Mouse (Mus musculus): Measurements from ENCODE around the gene Gm2696. TPM values are rescaled to one million over a fixed set of nuclear protein-coding genes. Genes with fewer than 3 reads are reported as not detected.

Gene Gm2696
- polyA plus RNA-seq (2014; fragmentation: Illumina TruSeq; extraction: RNeasy Lipid Tissue Mini Kit (QIAGEN cat#74804); ENCODE audit: low read depth, low replicate concordance), result not detected

DNA sequence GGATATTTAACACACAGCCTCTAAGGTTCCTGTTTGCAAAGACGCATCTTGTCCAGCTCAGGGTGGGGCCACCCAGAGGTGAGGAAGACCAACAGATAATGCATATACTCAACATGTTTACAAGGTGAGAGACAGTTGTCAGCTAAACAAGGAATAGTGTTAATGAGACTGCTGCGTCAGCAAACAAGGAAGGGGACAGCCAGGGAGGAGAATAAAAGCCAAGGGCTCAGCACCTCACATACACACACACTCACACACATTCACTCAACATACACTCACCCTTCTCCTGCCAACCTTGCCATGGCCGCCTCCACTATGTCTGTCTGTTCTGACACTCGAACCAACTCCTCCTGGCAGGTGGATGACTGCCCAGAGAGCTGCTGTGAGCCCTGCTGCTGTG is at the start of gene Gm2696:
Gene Gm2696, plus strand, starts transcription at position 301 of the 400 bp plus-strand sequence.

DNA sequence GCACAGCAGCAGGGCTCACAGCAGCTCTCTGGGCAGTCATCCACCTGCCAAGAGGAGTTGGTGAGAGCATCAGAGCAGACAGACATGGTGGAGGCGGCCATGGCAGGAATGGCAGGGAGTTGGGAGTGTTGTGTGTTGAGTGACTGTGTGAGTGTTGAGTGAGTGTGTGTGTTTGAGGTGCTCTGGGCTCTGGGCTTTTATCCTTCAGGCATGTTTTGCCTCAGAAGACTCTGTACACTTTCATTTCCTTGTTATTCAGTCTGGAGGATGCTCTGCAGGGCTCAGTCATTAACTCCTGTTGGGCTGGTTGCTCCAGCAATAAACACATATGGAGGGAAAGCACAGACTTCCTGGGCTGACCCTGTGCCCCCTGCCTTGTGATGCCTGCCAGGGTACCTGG is 43.3 kb upstream of the Gm2696 start, which contains the start of gene Gm3238:
Gene Gm3238, minus strand, starts transcription at position 101 of the 400 bp plus-strand sequence.

DNA sequence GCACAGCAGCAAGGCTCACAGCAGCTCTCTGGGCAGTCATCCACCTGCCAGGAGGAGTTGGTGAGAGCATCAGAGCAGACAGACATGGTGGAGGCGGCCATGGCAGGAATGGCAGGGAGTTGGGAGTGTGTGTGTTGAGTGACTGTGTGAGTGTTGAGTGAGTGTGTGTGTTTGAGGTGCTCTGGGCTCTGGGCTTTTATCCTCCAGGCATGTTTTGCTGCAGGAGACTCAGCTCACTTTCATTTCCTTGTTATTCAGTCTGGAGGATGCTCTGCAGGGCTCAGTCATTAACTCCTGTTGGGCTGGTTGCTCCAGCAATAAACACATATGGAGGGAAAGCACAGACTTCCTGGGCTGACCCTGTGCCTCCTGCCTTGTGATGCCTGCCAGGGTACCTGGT is 37.6 kb upstream of the Gm2696 start, which contains the start of gene Gm7138:
Gene Gm7138, minus strand, starts transcription at position 101 of the 400 bp plus-strand sequence.

DNA sequence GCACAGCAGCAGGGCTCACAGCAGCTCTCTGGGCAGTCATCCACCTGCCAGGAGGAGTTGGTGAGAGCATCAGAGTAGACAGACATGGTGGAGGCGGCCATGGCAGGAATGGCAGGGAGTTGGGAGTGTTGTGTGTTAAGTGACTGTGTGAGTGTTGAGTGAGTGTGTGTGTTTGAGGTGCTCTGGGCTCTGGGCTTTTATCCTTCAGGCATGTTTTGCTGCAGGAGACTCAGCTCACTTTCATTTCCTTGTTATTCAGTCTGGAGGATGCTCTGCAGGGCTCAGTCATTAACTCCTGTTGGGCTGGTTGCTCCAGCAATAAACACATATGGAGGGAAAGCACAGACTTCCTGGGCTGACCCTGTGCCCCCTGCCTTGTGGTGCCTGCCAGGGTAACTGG is 32.0 kb upstream of the Gm2696 start, which contains the start of gene Gm3250:
Gene Gm3250, minus strand, starts transcription at position 101 of the 400 bp plus-strand sequence.

GRCm38 (mm10) chr10:77787876-77788275 is 26.6 kb upstream of the Gm2696 start, which contains the start of gene Gm7137:
Gene Gm7137 (minus strand): TSS chr10:77788200.

GRCm38 (mm10) chr10:77794976-77795375 is 19.5 kb upstream of the Gm2696 start, which contains the start of gene Gm9639:
Gene Gm9639 (minus strand): TSS chr10:77795076.

DNA sequence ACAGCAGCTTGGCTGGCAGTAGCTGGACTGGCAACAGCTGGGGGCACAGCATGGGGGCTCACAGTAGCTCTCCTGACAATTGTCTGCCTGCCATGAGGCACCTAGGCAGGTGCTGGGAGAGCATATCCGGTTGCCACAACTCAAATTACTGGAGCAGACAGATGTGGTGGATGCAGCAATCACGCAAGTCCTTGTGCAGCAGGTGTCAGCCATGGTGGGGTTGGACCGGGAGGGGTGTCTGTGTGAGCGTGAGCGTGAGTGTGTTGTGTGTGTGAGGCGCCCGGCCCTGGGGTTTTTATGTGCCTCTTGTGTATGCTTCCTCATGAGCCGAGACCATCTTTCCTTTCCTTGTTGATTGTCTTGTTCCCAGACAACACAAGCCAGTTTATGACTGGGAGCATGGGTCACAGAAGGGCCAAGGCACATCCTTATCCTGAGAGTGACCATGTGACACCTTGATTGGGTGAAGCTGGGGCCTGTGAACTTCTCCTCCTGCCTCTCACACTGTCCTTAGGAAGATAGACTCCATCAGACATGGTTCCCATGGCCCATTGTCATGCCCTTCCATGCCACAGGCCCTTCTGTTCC is 15.5 kb upstream of the Gm2696 start, which contains the start of gene Gm19668:
Gene Gm19668, minus strand, starts transcription at position 213 of the 588 bp plus-strand sequence.

DNA sequence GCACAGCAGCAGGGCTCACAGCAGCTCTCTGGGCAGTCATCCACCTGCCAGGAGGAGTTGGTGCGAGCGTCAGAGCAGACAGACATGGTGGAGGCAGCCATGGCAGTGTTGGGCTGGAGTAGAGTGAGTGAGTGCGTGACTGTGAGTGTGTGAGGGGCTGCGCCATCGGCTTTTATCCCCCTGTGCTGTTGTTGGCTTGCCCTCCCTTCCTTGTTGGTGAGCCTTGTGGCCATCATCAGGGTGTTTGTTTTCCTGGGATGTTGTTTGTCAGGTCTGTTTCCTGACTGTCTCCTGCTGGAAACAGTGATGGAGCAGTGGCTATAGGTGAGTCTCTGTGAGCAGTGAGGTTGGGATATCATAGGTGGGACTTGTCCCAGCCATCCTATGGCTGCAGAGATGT is 2.7 kb upstream of the Gm2696 start, which contains the start of gene Gm9507:
Gene Gm9507, minus strand, starts transcription at position 101 of the 400 bp plus-strand sequence.

GRCm38 (mm10) chr10:77826951-77827350 is 12.5 kb downstream of the Gm2696 start, which contains the start of gene Krtap10-4:
Gene Krtap10-4 (minus strand): TSS chr10:77827095.

DNA sequence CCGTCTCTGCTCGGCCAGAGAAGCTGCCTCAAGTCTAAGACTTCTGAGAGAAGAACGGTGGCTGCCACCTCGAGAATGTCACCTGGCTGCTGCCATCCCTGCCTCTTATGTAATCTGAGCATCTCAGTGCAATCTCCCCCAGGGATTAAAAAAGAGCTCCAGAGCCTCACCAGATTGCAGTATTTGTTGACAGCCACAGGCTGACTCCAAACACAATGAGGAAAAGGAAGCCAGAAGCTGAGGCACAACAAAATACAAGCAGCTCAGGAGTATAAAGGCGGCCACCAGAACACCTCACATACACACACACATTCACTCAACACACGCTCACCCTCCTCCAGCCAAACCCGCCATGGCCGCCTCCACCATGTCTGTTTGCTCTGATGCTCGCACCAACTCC is 21.2 kb downstream of the Gm2696 start, which contains the start of gene Krtap10-10:
Gene Krtap10-10, plus strand, starts transcription at position 301 of the 400 bp plus-strand sequence.

DNA sequence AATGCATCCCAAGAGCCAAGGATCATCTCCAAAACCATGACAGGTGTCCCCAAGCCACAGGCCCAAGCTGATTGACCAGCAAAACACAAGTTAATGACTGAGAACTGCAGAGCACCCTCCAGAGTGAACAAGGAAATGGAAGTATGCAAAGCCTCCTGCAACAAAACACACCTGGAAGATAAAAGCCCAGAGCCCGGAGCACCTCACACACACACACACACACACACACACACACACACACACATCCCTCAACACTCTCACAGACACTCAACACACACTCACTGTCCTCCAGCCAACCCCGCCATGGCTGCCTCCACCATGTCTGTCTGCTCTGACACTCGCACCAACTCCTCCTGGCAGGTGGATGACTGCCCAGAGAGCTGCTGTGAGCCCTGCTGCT is 32.0 kb downstream of the Gm2696 start, which contains the start of gene Gm36176:
Gene Gm36176, plus strand, starts transcription at position 301 of the 400 bp plus-strand sequence.

GRCm38 (mm10) chr10:77852559-77852958 is 38.1 kb downstream of the Gm2696 start, which contains the start of gene Gm10318:
Gene Gm10318 (plus strand): TSS chr10:77852859.

DNA sequence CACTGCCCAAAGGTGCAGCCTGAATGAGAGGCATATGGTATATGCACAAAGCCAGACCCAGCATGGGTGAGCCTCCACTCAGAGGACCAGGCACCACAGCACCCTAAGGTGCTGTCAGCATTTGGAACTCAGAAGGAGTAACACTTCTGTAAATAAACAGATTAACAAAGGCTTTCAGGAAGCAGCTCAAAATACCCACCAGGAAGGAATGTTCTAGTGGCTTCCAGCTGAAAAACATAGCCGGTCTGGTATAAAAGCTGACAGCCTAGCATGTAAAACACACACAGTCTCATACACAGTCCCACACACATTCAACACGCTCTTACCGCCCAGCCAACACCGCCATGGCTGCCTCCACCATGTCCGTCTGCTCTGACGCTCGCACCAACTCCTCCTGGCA is 47.2 kb downstream of the Gm2696 start, which contains the start of gene Gm3285:
Gene Gm3285, plus strand, starts transcription at position 301 of the 400 bp plus-strand sequence.

Other genes starting within 250 kb of the Gm2696 start
- 229 TPM for gene Pttg1ip, start 233.0 kb upstream of the Gm2696 start, polyA plus RNA-seq (2014; fragmentation: Illumina TruSeq; extraction: RNeasy Lipid Tissue Mini Kit (QIAGEN cat#74804); ENCODE audit: low read depth, low replicate concordance)
- 77.9 TPM for gene Sumo3, start 208.6 kb upstream of the Gm2696 start, polyA plus RNA-seq (2014; fragmentation: Illumina TruSeq; extraction: RNeasy Lipid Tissue Mini Kit (QIAGEN cat#74804); ENCODE audit: low read depth, low replicate concordance)
- gene Gm49325, start 208.5 kb upstream of the Gm2696 start, polyA plus RNA-seq (2014; fragmentation: Illumina TruSeq; extraction: RNeasy Lipid Tissue Mini Kit (QIAGEN cat#74804); ENCODE audit: low read depth, low replicate concordance), result not detected
- gene Ube2g2, start 192.4 kb upstream of the Gm2696 start, polyA plus RNA-seq (2014; fragmentation: Illumina TruSeq; extraction: RNeasy Lipid Tissue Mini Kit (QIAGEN cat#74804); ENCODE audit: low read depth, low replicate concordance), result 6.5 TPM
- gene Tspear, start 128.1 kb upstream of the Gm2696 start, polyA plus RNA-seq (2014; fragmentation: Illumina TruSeq; extraction: RNeasy Lipid Tissue Mini Kit (QIAGEN cat#74804); ENCODE audit: low read depth, low replicate concordance), result not detected
- not detected for gene Gm19402, start 123.9 kb upstream of the Gm2696 start, polyA plus RNA-seq (2014; fragmentation: Illumina TruSeq; extraction: RNeasy Lipid Tissue Mini Kit (QIAGEN cat#74804); ENCODE audit: low read depth, low replicate concordance)
- not detected for gene Gm9508, start 117.4 kb upstream of the Gm2696 start, polyA plus RNA-seq (2014; fragmentation: Illumina TruSeq; extraction: RNeasy Lipid Tissue Mini Kit (QIAGEN cat#74804); ENCODE audit: low read depth, low replicate concordance)
- gene Gm10272, start 108.1 kb upstream of the Gm2696 start, polyA plus RNA-seq (2014; fragmentation: Illumina TruSeq; extraction: RNeasy Lipid Tissue Mini Kit (QIAGEN cat#74804); ENCODE audit: low read depth, low replicate concordance), result not detected
- not detected for gene Gm10024, start 103.2 kb upstream of the Gm2696 start, polyA plus RNA-seq (2014; fragmentation: Illumina TruSeq; extraction: RNeasy Lipid Tissue Mini Kit (QIAGEN cat#74804); ENCODE audit: low read depth, low replicate concordance)
- gene Gm10142, start 98.9 kb upstream of the Gm2696 start, polyA plus RNA-seq (2014; fragmentation: Illumina TruSeq; extraction: RNeasy Lipid Tissue Mini Kit (QIAGEN cat#74804); ENCODE audit: low read depth, low replicate concordance), result not detected
- gene Krtap12-1, start 94.1 kb upstream of the Gm2696 start, polyA plus RNA-seq (2014; fragmentation: Illumina TruSeq; extraction: RNeasy Lipid Tissue Mini Kit (QIAGEN cat#74804); ENCODE audit: low read depth, low replicate concordance), result not detected
- gene Gm10100, start 88.2 kb upstream of the Gm2696 start, polyA plus RNA-seq (2014; fragmentation: Illumina TruSeq; extraction: RNeasy Lipid Tissue Mini Kit (QIAGEN cat#74804); ENCODE audit: low read depth, low replicate concordance), result not detected
- gene Gm18596, start 72.0 kb upstream of the Gm2696 start, polyA plus RNA-seq (2014; fragmentation: Illumina TruSeq; extraction: RNeasy Lipid Tissue Mini Kit (QIAGEN cat#74804); ENCODE audit: low read depth, low replicate concordance), result not detected
- gene Gm9736, start 63.3 kb upstream of the Gm2696 start, polyA plus RNA-seq (2014; fragmentation: Illumina TruSeq; extraction: RNeasy Lipid Tissue Mini Kit (QIAGEN cat#74804); ENCODE audit: low read depth, low replicate concordance), result not detected
- not detected for gene Gm3233, start 55.0 kb upstream of the Gm2696 start, polyA plus RNA-seq (2014; fragmentation: Illumina TruSeq; extraction: RNeasy Lipid Tissue Mini Kit (QIAGEN cat#74804); ENCODE audit: low read depth, low replicate concordance)
- not detected for gene Gm3238, start 43.4 kb upstream of the Gm2696 start, polyA plus RNA-seq (2014; fragmentation: Illumina TruSeq; extraction: RNeasy Lipid Tissue Mini Kit (QIAGEN cat#74804); ENCODE audit: low read depth, low replicate concordance)
- not detected for gene Gm7138, start 37.7 kb upstream of the Gm2696 start, polyA plus RNA-seq (2014; fragmentation: Illumina TruSeq; extraction: RNeasy Lipid Tissue Mini Kit (QIAGEN cat#74804); ENCODE audit: low read depth, low replicate concordance)
- not detected for gene Gm3250, start 32.1 kb upstream of the Gm2696 start, polyA plus RNA-seq (2014; fragmentation: Illumina TruSeq; extraction: RNeasy Lipid Tissue Mini Kit (QIAGEN cat#74804); ENCODE audit: low read depth, low replicate concordance)
- not detected for gene Gm7137, start 26.5 kb upstream of the Gm2696 start, polyA plus RNA-seq (2014; fragmentation: Illumina TruSeq; extraction: RNeasy Lipid Tissue Mini Kit (QIAGEN cat#74804); ENCODE audit: low read depth, low replicate concordance)
- gene Gm9639, start 19.6 kb upstream of the Gm2696 start, polyA plus RNA-seq (2014; fragmentation: Illumina TruSeq; extraction: RNeasy Lipid Tissue Mini Kit (QIAGEN cat#74804); ENCODE audit: low read depth, low replicate concordance), result not detected
- gene Gm19668, start 15.5 kb upstream of the Gm2696 start, polyA plus RNA-seq (2014; fragmentation: Illumina TruSeq; extraction: RNeasy Lipid Tissue Mini Kit (QIAGEN cat#74804); ENCODE audit: low read depth, low replicate concordance), result not detected
- gene Gm9507, start 2.8 kb upstream of the Gm2696 start, polyA plus RNA-seq (2014; fragmentation: Illumina TruSeq; extraction: RNeasy Lipid Tissue Mini Kit (QIAGEN cat#74804); ENCODE audit: low read depth, low replicate concordance), result not detected
- gene Krtap10-4, start 12.4 kb downstream of the Gm2696 start, polyA plus RNA-seq (2014; fragmentation: Illumina TruSeq; extraction: RNeasy Lipid Tissue Mini Kit (QIAGEN cat#74804); ENCODE audit: low read depth, low replicate concordance), result not detected
- gene Krtap10-10, start 21.3 kb downstream of the Gm2696 start, polyA plus RNA-seq (2014; fragmentation: Illumina TruSeq; extraction: RNeasy Lipid Tissue Mini Kit (QIAGEN cat#74804); ENCODE audit: low read depth, low replicate concordance), result not detected
- not detected for gene Gm36176, start 32.1 kb downstream of the Gm2696 start, polyA plus RNA-seq (2014; fragmentation: Illumina TruSeq; extraction: RNeasy Lipid Tissue Mini Kit (QIAGEN cat#74804); ENCODE audit: low read depth, low replicate concordance)
- gene Gm10318, start 38.2 kb downstream of the Gm2696 start, polyA plus RNA-seq (2014; fragmentation: Illumina TruSeq; extraction: RNeasy Lipid Tissue Mini Kit (QIAGEN cat#74804); ENCODE audit: low read depth, low replicate concordance), result not detected
- not detected for gene Gm3285, start 47.3 kb downstream of the Gm2696 start, polyA plus RNA-seq (2014; fragmentation: Illumina TruSeq; extraction: RNeasy Lipid Tissue Mini Kit (QIAGEN cat#74804); ENCODE audit: low read depth, low replicate concordance)
- 2.5 TPM for gene Lrrc3, start 87.9 kb downstream of the Gm2696 start, polyA plus RNA-seq (2014; fragmentation: Illumina TruSeq; extraction: RNeasy Lipid Tissue Mini Kit (QIAGEN cat#74804); ENCODE audit: low read depth, low replicate concordance)
- not detected for gene Trpm2, start 155.9 kb downstream of the Gm2696 start, polyA plus RNA-seq (2014; fragmentation: Illumina TruSeq; extraction: RNeasy Lipid Tissue Mini Kit (QIAGEN cat#74804); ENCODE audit: low read depth, low replicate concordance)
- 2.7 TPM for gene 1810043G02Rik, start 163.8 kb downstream of the Gm2696 start, polyA plus RNA-seq (2014; fragmentation: Illumina TruSeq; extraction: RNeasy Lipid Tissue Mini Kit (QIAGEN cat#74804); ENCODE audit: low read depth, low replicate concordance)
- 1.4 TPM for gene Pfkl, start 195.4 kb downstream of the Gm2696 start, polyA plus RNA-seq (2014; fragmentation: Illumina TruSeq; extraction: RNeasy Lipid Tissue Mini Kit (QIAGEN cat#74804); ENCODE audit: low read depth, low replicate concordance)
- not detected for gene Dnmt3l, start 227.3 kb downstream of the Gm2696 start, polyA plus RNA-seq (2014; fragmentation: Illumina TruSeq; extraction: RNeasy Lipid Tissue Mini Kit (QIAGEN cat#74804); ENCODE audit: low read depth, low replicate concordance)
- gene Aire, start 228.9 kb downstream of the Gm2696 start, polyA plus RNA-seq (2014; fragmentation: Illumina TruSeq; extraction: RNeasy Lipid Tissue Mini Kit (QIAGEN cat#74804); ENCODE audit: low read depth, low replicate concordance), result not detected

All from kidney, adult 10 weeks (tissue).